Mouse (Mus musculus): ENCODE results near the gene Klhl3. TPM values are rescaled to one million over a fixed set of nuclear protein-coding genes. Genes with fewer than 3 reads are reported as not detected.

Klhl3 gene
- polyA plus RNA-seq, 1 experiment from 2014 or later = 1.8 TPM

DNA sequence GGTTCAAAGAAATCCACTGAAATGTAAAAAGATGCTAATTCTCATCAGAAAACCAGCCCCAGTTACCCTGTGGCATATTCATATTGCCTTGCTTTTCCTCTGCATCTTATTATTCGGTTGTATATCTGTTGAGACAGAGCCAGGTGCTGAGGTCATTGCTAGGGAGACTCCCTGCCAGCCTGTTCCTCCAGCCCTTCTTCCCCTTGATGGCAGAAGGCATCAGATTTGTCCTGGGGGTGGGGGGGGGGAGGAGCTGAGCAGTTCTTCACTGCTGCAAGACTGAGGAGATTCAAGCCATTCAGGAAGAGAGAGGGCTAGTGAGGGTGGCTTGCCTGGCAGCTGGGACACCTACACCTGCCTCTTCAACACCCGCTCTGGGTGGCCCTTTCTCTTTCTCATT lies 101.9 kb downstream of the Klhl3 start:
- Histone ChIP-seq H3K4me1 (ENCODE audit: control insufficient read depth, insufficient read depth, low read length) (no peaks in the 10 kb centered on the region), H3K9me3 (replicated peaks; ENCODE audit: control insufficient read depth, low read length) (no peaks in the 10 kb centered on the region), H3K9ac (replicated peaks; ENCODE audit: low read length) (no peak overlapping the region), H3K36me3 (replicated peaks; ENCODE audit: control insufficient read depth, insufficient read depth, low read depth, low read length) (no peaks in the 10 kb centered on the region), H3K27ac (replicated peaks; ENCODE audit: low read depth, low read length) (no peak overlapping the region), H3K4me3 (ENCODE audit: low read depth, low read length) (no peak overlapping the region), H3K4me2 (ENCODE audit: low read depth, low read length) (no peak overlapping the region), H3K27me3 (ENCODE audit: control insufficient read depth, insufficient read depth, low read length) (no peaks in the 10 kb centered on the region)
- ATAC-seq (replicated peaks; ENCODE audit: insufficient number of reproducible peaks, low FRiP score, low TSS enrichment, low read depth) (no peak), DNase-seq (ENCODE audit: low spot score) (no peak)
- WGBS = 77% methylated on average over 2 of the region's 2 CpGs

DNA sequence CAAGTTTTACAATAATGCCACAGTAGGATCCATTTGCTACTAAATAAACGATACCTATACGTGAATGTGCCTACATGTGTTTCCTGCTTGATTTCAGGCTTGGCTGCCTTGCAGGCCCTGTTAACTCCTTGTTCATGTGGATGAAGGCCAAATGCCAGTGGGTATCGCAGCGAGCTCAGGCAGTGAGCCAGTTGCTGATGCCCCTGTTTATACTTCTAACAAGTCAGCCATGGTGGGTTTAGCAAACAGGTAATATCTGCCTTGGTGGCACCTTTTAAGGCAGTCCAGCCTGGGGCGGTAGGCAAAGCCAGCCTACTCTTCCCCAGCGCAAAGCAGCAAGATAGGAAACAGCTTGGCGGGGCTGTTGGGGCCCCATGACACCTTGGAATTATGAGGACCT lies 103.0 kb downstream of the Klhl3 start:
- no peaks in the 10 kb centered on the region for H3K36me3 ChIP-seq (replicated peaks; ENCODE audit: control insufficient read depth, insufficient read depth, low read depth, low read length)
- H3K4me1 ChIP-seq (ENCODE audit: control insufficient read depth, insufficient read depth, low read length) = no peaks in the 10 kb centered on the region
- H3K27ac ChIP-seq (replicated peaks; ENCODE audit: low read depth, low read length) = no peak overlapping the region
- no peaks in the 10 kb centered on the region for H3K9me3 ChIP-seq (replicated peaks; ENCODE audit: control insufficient read depth, low read length)
- ATAC-seq (replicated peaks; ENCODE audit: insufficient number of reproducible peaks, low FRiP score, low TSS enrichment, low read depth) = no peak
- H3K9ac ChIP-seq (replicated peaks; ENCODE audit: low read length) = no peak overlapping the region
- H3K4me2 ChIP-seq (ENCODE audit: low read depth, low read length) = no peak overlapping the region
- WGBS = 91% methylated on average over 7 of the region's 7 CpGs
- H3K27me3 ChIP-seq (ENCODE audit: control insufficient read depth, insufficient read depth, low read length) = no peaks in the 10 kb centered on the region
- H3K4me3 ChIP-seq (ENCODE audit: low read depth, low read length) = no peak overlapping the region
- no peak for DNase-seq (ENCODE audit: low spot score)

- Histone ChIP-seq H3K9ac (replicated peaks; ENCODE audit: low read length) (no peak overlapping the region), H3K36me3 (replicated peaks; ENCODE audit: control insufficient read depth, insufficient read depth, low read depth, low read length) (no peaks in the 10 kb centered on the region), H3K4me1 (ENCODE audit: control insufficient read depth, insufficient read depth, low read length) (no peaks in the 10 kb centered on the region), H3K9me3 (replicated peaks; ENCODE audit: control insufficient read depth, low read length) (no peaks in the 10 kb centered on the region), H3K4me3 (ENCODE audit: low read depth, low read length) (no peak overlapping the region), H3K27ac (replicated peaks; ENCODE audit: low read depth, low read length) (no peak overlapping the region), H3K4me2 (ENCODE audit: low read depth, low read length) (no peak overlapping the region), H3K27me3 (ENCODE audit: control insufficient read depth, insufficient read depth, low read length) (no peaks in the 10 kb centered on the region)
- ATAC-seq (replicated peaks; ENCODE audit: insufficient number of reproducible peaks, low FRiP score, low TSS enrichment, low read depth) (no peak), DNase-seq (ENCODE audit: low spot score) (no peak)
- WGBS = 85% methylated on average over 13 of the region's 13 CpGs
Observed at GRCm38 (mm10) chr13:58009275-58009674, 104.1 kb downstream of the Klhl3 start.

DNA sequence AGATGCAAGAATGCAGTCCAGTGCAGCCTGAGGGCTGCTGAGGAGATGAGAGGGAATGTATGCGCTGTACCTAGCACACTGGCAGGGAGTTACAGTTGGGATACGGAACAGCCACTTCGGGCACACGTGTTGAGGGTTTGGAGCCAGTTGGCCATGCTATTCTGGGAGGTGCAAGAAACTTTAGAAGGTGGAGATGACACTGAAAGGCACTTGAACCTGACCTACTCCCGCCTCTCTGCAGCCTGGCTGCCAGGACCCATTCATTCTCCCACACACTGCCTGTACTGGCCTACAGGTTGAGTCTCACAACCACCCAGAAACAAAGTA lies 105.4 kb downstream of the Klhl3 start:
- H3K4me3 ChIP-seq (ENCODE audit: low read depth, low read length) = no peak overlapping the region
- whole genome bisulfite sequencing = 78% methylated on average over 5 of the region's 5 CpGs
- no peak overlapping the region for H3K9ac ChIP-seq (replicated peaks; ENCODE audit: low read length)
- DNase-seq (ENCODE audit: low spot score) (no peak), ATAC-seq (replicated peaks; ENCODE audit: insufficient number of reproducible peaks, low FRiP score, low TSS enrichment, low read depth) (no peak)
- no peaks in the 10 kb centered on the region for H3K9me3 ChIP-seq (replicated peaks; ENCODE audit: control insufficient read depth, low read length)
- no peak overlapping the region for H3K4me2 ChIP-seq (ENCODE audit: low read depth, low read length)
- no peaks in the 10 kb centered on the region for H3K4me1 ChIP-seq (ENCODE audit: control insufficient read depth, insufficient read depth, low read length)
- H3K36me3 ChIP-seq (replicated peaks; ENCODE audit: control insufficient read depth, insufficient read depth, low read depth, low read length) = no peaks in the 10 kb centered on the region
- H3K27me3 ChIP-seq (ENCODE audit: control insufficient read depth, insufficient read depth, low read length) = no peaks in the 10 kb centered on the region
- H3K27ac ChIP-seq (replicated peaks; ENCODE audit: low read depth, low read length) = no peak overlapping the region

- Histone ChIP-seq H3K4me2 (ENCODE audit: low read depth, low read length) (no peak overlapping the region), H3K4me3 (ENCODE audit: low read depth, low read length) (no peak overlapping the region), H3K36me3 (replicated peaks; ENCODE audit: control insufficient read depth, insufficient read depth, low read depth, low read length) (no peaks in the 10 kb centered on the region), H3K9me3 (replicated peaks; ENCODE audit: control insufficient read depth, low read length) (no peaks in the 10 kb centered on the region), H3K9ac (replicated peaks; ENCODE audit: low read length) (no peak overlapping the region), H3K27me3 (ENCODE audit: control insufficient read depth, insufficient read depth, low read length) (no peaks in the 10 kb centered on the region), H3K4me1 (ENCODE audit: control insufficient read depth, insufficient read depth, low read length) (no peaks in the 10 kb centered on the region), H3K27ac (replicated peaks; ENCODE audit: low read depth, low read length) (no peak overlapping the region)
- no peak; the same call in 1 of the 2 replicates for ATAC-seq (replicated peaks; ENCODE audit: insufficient number of reproducible peaks, low FRiP score, low TSS enrichment, low read depth)
- no peak for DNase-seq (ENCODE audit: low spot score)
- 54% methylated on average over 16 of the region's 16 CpGs for WGBS
Observed at GRCm38 (mm10) chr13:58007256-58008037, 105.9 kb downstream of the Klhl3 start.

DNA sequence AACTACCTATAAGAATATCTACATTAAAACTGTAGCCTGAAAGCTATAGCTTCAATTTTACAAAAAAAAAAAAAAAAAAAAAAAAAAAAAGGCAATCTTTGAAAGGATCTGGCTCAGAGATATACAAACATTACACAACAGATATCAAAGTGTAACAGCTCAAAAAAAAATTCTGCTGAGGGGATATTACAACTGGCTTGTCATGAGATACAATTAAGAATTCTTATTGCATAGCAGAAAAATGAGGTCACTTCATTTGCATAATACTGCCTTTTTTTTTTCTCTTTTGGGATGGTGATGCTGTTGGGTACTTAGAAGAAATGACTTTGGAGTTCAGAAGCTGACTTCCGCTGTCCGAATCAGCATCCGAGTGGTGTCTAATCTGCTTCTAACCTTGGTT lies 111.6 kb downstream of the Klhl3 start:
- no peak overlapping the region for H3K9ac ChIP-seq (replicated peaks; ENCODE audit: low read length)
- DNase-seq (ENCODE audit: low spot score) (no peak), ATAC-seq (replicated peaks; ENCODE audit: insufficient number of reproducible peaks, low FRiP score, low TSS enrichment, low read depth) (no peak)
- no peaks in the 10 kb centered on the region for H3K9me3 ChIP-seq (replicated peaks; ENCODE audit: control insufficient read depth, low read length)
- WGBS = 88% methylated on average over 3 of the region's 3 CpGs
- H3K4me3 ChIP-seq (ENCODE audit: low read depth, low read length) = no peak overlapping the region
- no peaks in the 10 kb centered on the region for H3K36me3 ChIP-seq (replicated peaks; ENCODE audit: control insufficient read depth, insufficient read depth, low read depth, low read length)
- no peaks in the 10 kb centered on the region for H3K4me1 ChIP-seq (ENCODE audit: control insufficient read depth, insufficient read depth, low read length)
- no peaks in the 10 kb centered on the region for H3K27me3 ChIP-seq (ENCODE audit: control insufficient read depth, insufficient read depth, low read length)
- H3K27ac ChIP-seq (replicated peaks; ENCODE audit: low read depth, low read length) = no peak overlapping the region
- no peak overlapping the region for H3K4me2 ChIP-seq (ENCODE audit: low read depth, low read length)

DNA sequence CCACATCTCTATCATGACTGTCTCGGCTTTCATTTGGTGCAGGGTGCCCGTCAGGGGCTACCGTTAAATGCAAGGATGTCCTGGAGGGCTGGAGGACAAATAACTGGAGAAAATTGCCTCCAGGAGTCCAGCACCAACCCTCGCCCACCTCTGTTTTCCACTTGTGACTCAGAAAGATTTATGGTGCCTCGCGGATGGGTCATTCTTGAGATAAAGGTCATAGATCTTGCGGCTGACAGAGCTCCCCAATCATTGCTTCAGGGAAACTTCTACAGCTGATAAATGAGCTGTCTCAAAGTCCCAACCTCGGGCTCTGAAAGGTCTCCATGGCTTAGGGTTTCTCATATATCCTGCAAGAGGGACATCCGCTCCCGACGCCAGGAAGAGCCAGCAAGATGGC lies 116.9 kb downstream of the Klhl3 start:
- Histone ChIP-seq H3K4me1 (ENCODE audit: control insufficient read depth, insufficient read depth, low read length) (no peaks in the 10 kb centered on the region), H3K27ac (replicated peaks; ENCODE audit: low read depth, low read length) (no peak overlapping the region), H3K27me3 (ENCODE audit: control insufficient read depth, insufficient read depth, low read length) (no peaks in the 10 kb centered on the region), H3K4me2 (ENCODE audit: low read depth, low read length) (no peak overlapping the region), H3K9me3 (replicated peaks; ENCODE audit: control insufficient read depth, low read length) (no peaks in the 10 kb centered on the region), H3K36me3 (replicated peaks; ENCODE audit: control insufficient read depth, insufficient read depth, low read depth, low read length) (no peaks in the 10 kb centered on the region), H3K4me3 (ENCODE audit: low read depth, low read length) (no peak overlapping the region), H3K9ac (replicated peaks; ENCODE audit: low read length) (no peak overlapping the region)
- ATAC-seq (replicated peaks; ENCODE audit: insufficient number of reproducible peaks, low FRiP score, low TSS enrichment, low read depth) (no peak), DNase-seq (ENCODE audit: low spot score) (no peak)
- WGBS = 79% methylated on average over 11 of the region's 11 CpGs

GRCm38 (mm10) chr13:57995864-57996263 lies 117.5 kb downstream of the Klhl3 start:
- Histone ChIP-seq H3K4me3 (ENCODE audit: low read depth, low read length) (no peak overlapping the region), H3K36me3 (replicated peaks; ENCODE audit: control insufficient read depth, insufficient read depth, low read depth, low read length) (no peaks in the 10 kb centered on the region), H3K27me3 (ENCODE audit: control insufficient read depth, insufficient read depth, low read length) (no peaks in the 10 kb centered on the region), H3K9ac (replicated peaks; ENCODE audit: low read length) (no peak overlapping the region), H3K4me2 (ENCODE audit: low read depth, low read length) (no peak overlapping the region), H3K27ac (replicated peaks; ENCODE audit: low read depth, low read length) (no peak overlapping the region), H3K4me1 (ENCODE audit: control insufficient read depth, insufficient read depth, low read length) (no peaks in the 10 kb centered on the region), H3K9me3 (replicated peaks; ENCODE audit: control insufficient read depth, low read length) (no peaks in the 10 kb centered on the region)
- no peak for ATAC-seq (replicated peaks; ENCODE audit: insufficient number of reproducible peaks, low FRiP score, low TSS enrichment, low read depth)
- no peak for DNase-seq (ENCODE audit: low spot score)
- WGBS = 77% methylated on average over 13 of the region's 13 CpGs

All from embryonic facial prominence, embryonic 11.5 days (tissue).